Mouse (Mus musculus): ENCODE data around the gene Adprh.

- no peak for TF ChIP-seq MAFK (IDR thresholded peaks at IDR 0.05; ENCODE audit: insufficient read depth, low read depth, low read length)
- no peak for TF ChIP-seq HCFC1 (IDR thresholded peaks at IDR 0.05; ENCODE audit: borderline replicate concordance, insufficient read depth, low read length)
- no peak for TF ChIP-seq ZNF384 (IDR thresholded peaks at IDR 0.05; ENCODE audit: low read depth, low read length)
- TF ChIP-seq ZC3H11A (IDR thresholded peaks at IDR 0.05; ENCODE audit: borderline replicate concordance, low read depth, low read length), result no peak
- TF ChIP-seq CHD2 (IDR thresholded peaks at IDR 0.05; ENCODE audit: low read depth, low read length), result no peak
Measured at GRCm38 (mm10) chr16:38474677-38475286, 22.3 kb upstream of the Adprh start.

Measured in ES-E14 (cell line).